Mouse (Mus musculus) left cerebral cortex, adult 2 months (tissue): ENCODE measurements around the gene Galp. TPM values are rescaled to one million over a fixed set of nuclear protein-coding genes. Genes with fewer than 3 reads are reported as not detected.
"Not testable (repeated sequence)": the region's sequence is repeated elsewhere in the genome, so short reads cannot be mapped to it uniquely, and the experiment has no call there.

Experiments used
- DNase-seq, 2 experiments: peaks; one replicate each; pipeline ENCODE4 v3.0.0; 2021 to 2022; ENCODE audit warnings: low spot score in 2 of 2, mixed read lengths in 1 of 2; ENCODE audit errors: extremely low spot score in 1 of 2
- H3K27ac ChIP-seq: fragments of 200-600 bp; 2 replicates; pipeline ENCODE4 v1.8.1; 2022
- H3K4me3 ChIP-seq: fragments of 200-600 bp; 2 replicates; pipeline ENCODE4 v1.8.1; 2022
- CTCF ChIP-seq: fragments of 200-600 bp; IDR thresholded peaks from 2 replicates; pipeline ENCODE4 v1.8.1; 2022; ENCODE audit warnings: antibody characterized with exemption, mild to moderate bottlenecking, moderate library complexity
- intact Hi-C: fragments of 180-260 bp; cut with DNase I; formaldehyde crosslinking; loops from one replicate; pipeline ENCODE4 v1.15.1; 2025
- total RNA-seq, 2 experiments: library from RNA; stranded (reverse); gene quantifications; 2 replicates each; pipeline ENCODE4 v1.2.3; 2021

The Galp gene
- total RNA-seq, 2 experiments from 2014 or later: not detected

DNA sequence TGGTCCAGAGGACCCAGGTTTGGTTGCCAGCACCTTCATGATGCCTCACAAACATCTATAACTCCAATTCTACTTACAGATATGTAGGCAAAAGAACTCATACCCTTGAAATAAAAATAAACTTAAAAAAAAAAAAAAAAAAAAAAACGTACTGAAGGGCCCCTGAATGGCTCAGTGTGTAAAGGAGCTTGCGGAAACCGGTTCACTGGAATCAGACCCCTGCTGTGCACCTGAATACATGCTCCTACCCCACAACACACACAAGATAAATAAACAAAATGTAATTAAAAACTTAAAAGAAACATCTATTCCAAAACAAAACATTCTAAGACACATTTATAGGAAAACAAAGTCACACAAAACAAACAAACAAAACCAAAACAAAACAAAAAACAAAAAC, 23.3 kb downstream of the Galp start:
- no peak for TF ChIP-seq CTCF
- intact Hi-C loops: no loop called here

DNA sequence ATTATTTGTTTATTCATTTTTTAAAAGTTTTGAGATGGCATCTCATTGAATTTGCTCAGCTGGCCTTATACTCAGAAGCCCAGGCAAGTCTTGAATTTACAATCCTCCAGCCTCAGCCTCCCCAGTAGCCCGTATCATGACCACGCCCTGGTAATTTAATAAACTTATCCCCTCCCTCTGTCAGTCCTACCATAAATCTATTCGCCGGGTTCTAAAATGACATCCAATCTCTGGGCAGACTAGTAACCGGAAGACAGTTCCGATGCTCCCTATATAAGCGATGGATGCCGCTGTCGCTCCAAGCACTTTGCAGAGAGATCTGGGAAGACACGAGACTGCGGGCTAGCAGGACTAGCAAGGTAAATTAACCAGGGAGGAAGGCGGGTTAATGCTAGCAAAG, 25.1 kb downstream of the Galp start, which contains the start of gene Zscan5b:
Zscan5b (plus strand) TSS at position 301 of the 400 bp plus-strand sequence.
- no peak for TF ChIP-seq CTCF
- H3K4me3 ChIP-seq: no peak within 1 kb of the TSS
- H3K27ac ChIP-seq: no peak within 1 kb of the TSS
- no peak for DNase-seq
- intact Hi-C loops: no loop called here

More for the DNA sequence above, 23.3 kb downstream of the Galp start:
- Histone ChIP-seq H3K27ac (no peak overlapping the region), H3K4me3 (no peak overlapping the region)
- no peak for DNase-seq

DNA sequence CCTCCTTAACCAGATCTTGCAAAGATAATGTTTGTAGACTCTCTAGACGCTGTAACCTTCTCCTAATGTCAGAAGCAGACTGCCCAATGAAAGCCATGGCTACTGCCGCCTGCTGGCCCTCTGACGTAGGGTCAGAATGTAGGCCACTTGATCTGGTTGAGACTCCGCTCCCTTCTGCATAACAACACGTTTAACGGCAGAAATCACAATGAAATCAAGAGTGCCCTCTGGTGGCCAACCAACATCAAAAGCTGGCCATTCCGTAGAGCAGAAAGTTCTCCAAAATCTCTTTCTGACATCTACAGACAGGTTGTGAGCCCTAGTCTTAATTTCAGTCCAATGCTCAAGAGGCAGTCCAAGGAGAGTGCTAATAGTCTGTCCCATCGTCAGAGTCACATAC, 31.6 kb downstream of the Galp start:
- H3K27ac ChIP-seq, H3K4me3 ChIP-seq, DNase-seq, intact Hi-C loops: not testable (repeated sequence)
- peak; percentile 35 for TF ChIP-seq CTCF

DNA sequence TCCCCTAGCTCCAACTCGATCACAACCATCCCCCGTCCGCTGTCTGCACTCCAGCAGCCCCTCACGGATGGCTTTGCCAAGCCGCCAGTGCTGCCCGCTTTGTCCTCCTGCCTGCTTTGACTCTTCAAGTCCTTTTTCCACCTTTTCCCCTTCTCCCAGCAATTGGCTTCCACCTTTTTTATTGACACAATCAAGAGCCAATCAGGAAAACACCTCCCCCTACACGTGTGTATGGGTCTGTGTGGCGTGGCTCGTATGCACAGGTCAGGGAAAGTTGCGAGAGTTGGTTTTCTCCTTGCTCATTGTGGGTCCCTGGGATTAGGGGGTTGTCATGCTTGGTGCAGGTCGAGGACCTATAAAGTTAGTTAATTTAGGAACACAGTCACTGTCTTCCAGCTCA, 42.9 kb downstream of the Galp start:
- Histone ChIP-seq H3K4me3 (no peak overlapping the region), H3K27ac (no peak overlapping the region)
- TF ChIP-seq CTCF: no peak
- intact Hi-C loops: loop anchor here (1.0 kb wide), 1 partner anchor 44 kb away; no protein-coding TSS in a partner anchor
- DNase-seq: no peak

DNA sequence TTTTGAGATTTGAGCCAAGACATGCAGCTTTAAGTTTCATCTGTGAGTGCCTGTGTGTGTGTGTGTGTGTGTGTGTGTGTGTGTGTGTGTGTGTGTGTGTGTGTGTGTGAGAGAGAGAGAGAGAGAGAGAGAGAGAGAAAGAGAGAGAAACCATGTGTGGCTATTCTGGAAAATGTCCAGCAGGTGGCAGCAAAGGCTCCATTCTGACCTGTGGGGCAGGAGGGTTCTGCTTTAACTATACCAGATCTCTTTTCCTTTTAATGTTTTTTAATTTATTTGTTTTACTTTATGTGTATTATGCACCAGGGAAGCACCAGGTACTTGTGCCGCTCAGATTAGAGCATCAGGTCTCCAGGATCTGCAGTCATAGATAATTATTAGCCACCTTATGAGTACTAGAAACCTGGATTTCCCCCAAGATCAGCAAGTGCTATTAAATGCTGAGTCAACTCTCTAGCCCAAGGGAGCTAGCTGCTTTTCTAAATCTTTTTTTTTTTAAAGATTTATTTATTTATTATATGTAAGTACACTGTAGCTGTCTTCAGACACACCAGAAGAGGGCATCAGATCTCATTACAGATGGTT, 44.0 kb downstream of the Galp start:
- not testable (repeated sequence) for H3K4me3 ChIP-seq, H3K27ac ChIP-seq
- intact Hi-C loops: loop anchor here (1.0 kb wide), 1 partner anchor 42 kb away; no protein-coding TSS in a partner anchor
- TF ChIP-seq CTCF: peak; percentile 53
- peak in 1 of 2 experiments; percentile 22 for DNase-seq

DNA sequence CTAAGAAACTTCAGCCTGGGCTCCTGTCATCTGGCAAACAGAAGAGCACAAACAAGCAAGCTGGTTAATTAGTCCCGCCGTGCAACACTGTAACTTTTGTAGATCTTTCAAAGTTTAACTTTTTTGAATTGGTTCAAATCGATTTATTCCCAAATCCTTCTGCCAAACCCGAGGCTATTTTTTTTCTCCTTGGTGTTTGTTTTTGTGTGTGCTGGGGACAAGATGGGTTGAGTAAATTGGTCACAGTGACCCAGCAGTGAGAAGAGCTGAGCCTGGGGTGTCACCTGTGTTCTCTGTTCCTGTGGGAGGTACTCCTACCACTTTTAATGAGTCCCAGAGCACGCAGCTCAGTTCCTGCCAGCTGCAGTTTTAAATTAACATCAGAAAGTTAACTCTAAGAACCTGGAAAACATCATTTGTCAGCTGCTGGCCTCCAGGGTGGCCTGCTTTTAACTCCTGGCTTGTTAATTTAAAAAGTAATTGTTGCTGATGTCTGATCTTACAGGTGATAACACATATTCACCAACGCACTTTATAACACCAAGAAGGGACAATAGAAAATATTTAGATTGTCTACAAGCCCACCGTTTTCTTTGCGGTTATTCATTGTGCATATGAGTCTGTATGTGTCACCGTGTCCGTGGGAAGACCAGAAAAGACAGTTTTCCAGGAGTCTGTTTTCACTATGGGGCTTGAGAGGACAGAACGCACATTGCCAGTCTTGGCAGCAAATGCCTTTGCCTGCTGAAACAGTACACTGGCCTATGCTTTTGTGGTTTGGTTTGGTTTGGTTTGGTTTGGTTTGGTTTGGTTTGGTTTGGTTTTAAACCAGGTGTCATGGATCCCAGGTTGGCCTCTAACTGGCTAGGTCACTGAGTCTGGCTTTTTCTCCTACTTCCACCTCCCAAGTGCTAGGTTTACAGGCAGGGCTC, 47.7 kb downstream of the Galp start:
- TF ChIP-seq CTCF: no peak
- DNase-seq: no peak
- intact Hi-C loops: no loop called here
- Histone ChIP-seq H3K4me3 (no peak overlapping the region), H3K27ac (no peak overlapping the region)

DNA sequence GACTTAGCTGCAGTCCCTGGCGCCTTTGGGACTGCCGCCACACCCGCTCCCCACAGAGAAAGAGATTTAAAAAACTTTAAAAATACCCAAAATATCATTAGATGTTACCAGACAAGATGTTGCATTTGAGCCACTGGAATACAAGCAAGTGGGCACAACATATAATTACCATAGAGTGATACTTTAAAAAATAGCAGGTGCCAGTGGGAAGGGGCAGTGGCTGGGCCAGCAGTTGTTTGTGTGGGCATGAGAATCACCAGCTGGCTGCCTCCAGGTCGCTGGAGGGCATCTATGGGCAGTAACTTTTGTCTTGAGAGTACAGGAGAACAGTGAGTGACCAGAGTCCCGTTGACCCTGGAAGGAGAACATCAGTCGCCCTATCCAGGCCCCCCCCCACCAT, 55.5 kb downstream of the Galp start, which contains the start of gene Epp13:
Epp13 (plus strand) TSS at position 301 of the 400 bp plus-strand sequence.
- Histone ChIP-seq H3K27ac (no peak within 1 kb of the TSS), H3K4me3 (no peak within 1 kb of the TSS)
- intact Hi-C loops: no loop called here
- DNase-seq: no peak
- no peak for TF ChIP-seq CTCF

DNA sequence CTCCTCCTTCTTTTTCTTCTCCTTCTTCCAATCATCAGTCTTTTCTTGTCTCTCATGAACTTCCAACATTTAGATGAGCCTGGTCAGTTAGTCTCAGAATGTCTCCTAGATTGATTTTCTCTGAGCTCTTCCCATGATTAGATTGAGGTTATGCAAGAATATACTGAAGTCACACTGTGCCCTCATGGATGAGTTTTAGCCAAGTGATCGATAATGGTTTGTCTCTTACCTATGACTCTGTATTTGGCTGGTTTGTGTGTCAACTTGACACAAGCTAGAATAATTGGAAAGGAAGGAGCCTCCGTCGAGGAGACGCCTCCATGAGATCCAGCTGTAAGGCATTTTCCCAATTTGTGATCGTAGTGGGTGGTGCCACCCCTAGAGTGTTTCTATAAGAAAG, 57.6 kb downstream of the Galp start:
- H3K27ac ChIP-seq: no peak overlapping the region
- DNase-seq: no peak
- intact Hi-C loops: no loop called here
- no peak overlapping the region for H3K4me3 ChIP-seq
- TF ChIP-seq CTCF: no peak

DNA sequence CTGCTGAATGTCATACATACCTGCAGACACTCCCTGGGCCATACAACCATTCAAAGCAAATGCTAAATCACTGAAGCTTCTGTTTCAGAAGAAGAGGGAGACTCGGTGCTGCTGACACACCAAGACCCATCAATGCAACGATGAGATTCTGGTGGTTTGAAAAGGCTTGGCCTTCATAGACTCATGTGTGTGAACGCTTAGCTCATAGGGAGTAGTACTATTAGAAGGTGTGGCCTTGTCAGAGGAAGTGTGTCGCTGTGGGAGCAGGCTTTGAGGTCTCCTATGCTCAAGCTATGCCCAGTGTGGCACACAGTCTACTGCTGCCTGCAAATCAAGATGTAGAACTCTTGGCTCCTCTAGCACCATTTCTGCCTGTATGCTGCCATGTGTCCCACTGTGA, 60.5 kb downstream of the Galp start:
- no peak for TF ChIP-seq CTCF
- no peak overlapping the region for H3K27ac ChIP-seq
- DNase-seq: no peak
- H3K4me3 ChIP-seq: no peak overlapping the region
- intact Hi-C loops: loop anchor here (2.0 kb wide), 1 partner anchor 15 kb away; no protein-coding TSS in a partner anchor

DNA sequence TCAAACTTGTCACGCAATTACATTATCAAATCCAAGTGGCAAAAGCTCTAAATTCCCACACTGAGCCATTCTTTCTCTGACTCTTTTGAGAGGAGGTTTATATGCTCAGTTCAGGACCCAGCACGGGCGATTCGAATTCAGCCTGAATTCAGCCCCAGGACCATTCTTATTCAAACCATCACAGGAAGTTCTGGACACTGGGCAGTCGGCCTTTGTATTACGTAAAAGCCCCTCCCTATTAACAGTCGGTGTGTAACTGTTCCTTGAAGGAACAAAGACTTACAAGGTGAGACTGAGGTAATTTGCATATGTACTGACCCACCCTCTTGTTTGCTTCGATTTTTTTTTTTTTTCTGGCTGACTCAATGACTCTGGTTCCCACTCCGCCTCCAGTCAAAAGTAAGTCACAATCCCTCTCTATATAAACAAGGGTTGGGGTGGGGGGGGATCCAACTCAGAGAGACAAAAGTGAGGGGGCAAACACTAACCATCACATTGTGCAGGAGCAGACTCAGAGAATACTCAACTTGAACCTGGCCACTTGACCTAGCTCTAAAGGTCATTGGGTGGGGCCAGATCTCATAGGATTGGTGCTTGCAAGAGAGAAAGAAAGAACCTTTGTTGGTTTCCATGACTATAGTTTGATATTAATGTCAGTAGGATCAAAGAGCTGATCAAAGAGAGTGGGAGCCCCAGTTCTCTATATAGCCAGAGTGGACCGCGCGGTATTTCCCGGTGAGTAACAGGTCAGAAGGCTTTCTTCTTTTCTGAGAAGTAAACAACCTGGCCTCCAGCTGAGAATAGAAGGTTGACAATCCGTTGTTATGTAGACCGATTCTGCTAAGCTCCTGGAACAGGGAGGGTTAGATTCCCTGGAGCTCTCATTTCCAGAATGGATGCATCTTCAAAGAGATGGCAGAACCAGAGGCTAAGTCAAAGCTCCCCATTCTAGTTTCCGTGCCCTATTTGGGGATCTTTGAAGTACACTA, 61.6 kb downstream of the Galp start:
- no peak for DNase-seq
- Histone ChIP-seq H3K27ac (no peak overlapping the region), H3K4me3 (no peak overlapping the region)
- no peak for TF ChIP-seq CTCF
- intact Hi-C loops: no loop called here

DNA sequence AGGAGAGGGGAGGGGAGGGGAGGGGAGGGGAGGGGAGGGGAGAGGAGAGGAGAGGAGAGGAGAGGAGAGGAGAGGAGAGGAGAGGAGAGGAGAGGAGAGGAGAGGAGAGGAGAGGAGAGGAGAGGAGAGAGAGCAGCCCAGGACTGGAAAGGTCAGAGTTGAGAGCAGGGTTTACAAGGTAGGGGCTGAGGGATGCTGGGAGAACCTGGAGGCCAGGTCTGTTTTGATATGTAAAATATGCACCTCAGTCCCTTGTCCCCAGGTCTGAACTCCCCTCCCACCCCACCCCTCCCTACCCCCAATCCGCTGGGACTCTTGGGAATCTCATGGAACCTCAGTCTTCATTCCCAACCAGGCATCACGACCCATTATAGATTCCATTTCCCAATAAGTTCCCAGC, 63.1 kb downstream of the Galp start:
- H3K27ac ChIP-seq, DNase-seq, H3K4me3 ChIP-seq: not testable (repeated sequence)
- intact Hi-C loops: loop anchor here (2.0 kb wide), 1 partner anchor 19 kb away; no protein-coding TSS in a partner anchor
